ENCODE assay signal across 11 mouse cellular contexts in the genomic region with DNA sequence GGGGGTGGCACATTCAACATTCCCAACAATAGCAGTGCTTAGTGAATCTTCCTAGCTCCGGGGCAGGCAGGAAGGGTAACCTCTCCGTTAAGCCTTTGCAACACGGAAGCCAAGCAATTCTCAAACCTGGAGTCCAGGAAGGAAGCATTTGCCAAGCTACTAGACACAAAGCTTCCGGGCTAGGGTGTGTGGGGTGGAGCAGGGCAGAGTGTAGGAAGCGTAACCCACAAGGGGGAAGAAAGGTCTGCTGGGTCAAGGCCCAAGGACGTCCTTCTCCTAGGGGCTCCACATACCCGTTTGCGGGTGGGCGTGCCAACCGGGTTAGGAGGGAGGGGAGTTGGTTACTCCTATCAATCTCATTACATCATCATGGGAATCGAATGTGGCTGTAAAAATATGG. TPM values are rescaled to one million over a fixed set of nuclear protein-coding genes. Genes with fewer than 3 reads are reported as not detected.
DNase-seq lines count a peak whose midpoint lies in the region; ATAC-seq and TF ChIP-seq lines count a peak whose summit lies in the region.
"Not testable (repeated sequence)": the region's sequence is repeated elsewhere in the genome, so short reads cannot be mapped to it uniquely, and the experiment has no call there.
"Had no signal": no experiment of that assay in that cellular context is flagged by ENCODE, and none has a peak within 500 bp of the region (broad histone marks: within the 10 kb centered on the region; RNA-seq: fewer than 3 reads in every experiment).

No protein-coding gene starts in this region.

- peak; percentile 59 for ATAC-seq in CD4-positive, CD25-positive, alpha-beta regulatory T cell, adult 4 months
- ATAC-seq in kidney, postnatal 0 days (replicated peaks; ENCODE audit: low FRiP score, low read depth): not testable (repeated sequence)
- ATAC-seq in liver, postnatal 0 days: peak; percentile 41; the same call in 1 of the 2 replicates
- ATAC-seq in megakaryocyte, adult 5-6 weeks (ENCODE audit: poor library complexity, severe bottlenecking): peak; percentile 76

- not testable (repeated sequence) for H3K27ac ChIP-seq in embryonic facial prominence, embryonic 10.5 days (replicated peaks); heart, embryonic 10.5 days; kidney, postnatal 0 days; liver, postnatal 0 days (ENCODE audit: low read depth)

- H3K4me1 ChIP-seq in embryonic facial prominence, embryonic 10.5 days; heart, embryonic 10.5 days; kidney, postnatal 0 days (replicated peaks; ENCODE audit: insufficient read depth, low read length); liver, postnatal 0 days (ENCODE audit: insufficient read depth): not testable (repeated sequence)

- H3K4me3 ChIP-seq in embryonic facial prominence, embryonic 10.5 days; heart, embryonic 10.5 days; kidney, postnatal 0 days (replicated peaks; ENCODE audit: low read depth, low read length); liver, postnatal 0 days (ENCODE audit: low read depth, low read length): not testable (repeated sequence)

- not testable (repeated sequence) for H3K27me3 ChIP-seq in embryonic facial prominence, embryonic 10.5 days (replicated peaks; ENCODE audit: low read depth, poor library complexity, severe bottlenecking); heart, embryonic 10.5 days (ENCODE audit: insufficient read depth, poor library complexity, severe bottlenecking); kidney, postnatal 0 days (ENCODE audit: insufficient read depth, low read length); liver, postnatal 0 days (ENCODE audit: insufficient read depth, low read length); splenic B cell, adult 2 months (ENCODE audit: control insufficient read depth, insufficient read depth, low read length, poor library complexity, severe bottlenecking)

- not testable (repeated sequence) for TF ChIP-seq EP300 in liver, postnatal 0 days (IDR thresholded peaks at IDR 0.05; ENCODE audit: low read depth)

- 73% methylated on average over 10 of the region's 11 CpGs for WGBS in embryonic facial prominence, embryonic 10.5 days
- WGBS in heart, embryonic 10.5 days: 79% methylated on average over 6 of the region's 11 CpGs
- 65% methylated on average over 6 of the region's 11 CpGs for WGBS in kidney, postnatal 0 days
- 33% methylated on average over 5 of the region's 11 CpGs for WGBS in liver, postnatal 0 days (ENCODE audit: insufficient replicate concordance)

- not testable (repeated sequence) for H3K9ac ChIP-seq in kidney, postnatal 0 days (ENCODE audit: low read depth, low read length); liver, postnatal 0 days (replicated peaks)

- H3K9me3 ChIP-seq in embryonic facial prominence, embryonic 10.5 days; heart, embryonic 10.5 days; kidney, postnatal 0 days (replicated peaks; ENCODE audit: low read length); liver, postnatal 0 days (ENCODE audit: low read length): not testable (repeated sequence)

- not testable (repeated sequence) for H3K4me2 ChIP-seq in kidney, postnatal 0 days (ENCODE audit: low read length); liver, postnatal 0 days (ENCODE audit: low read depth, low read length)

- not testable (repeated sequence) for H3K36me3 ChIP-seq in embryonic facial prominence, embryonic 10.5 days (replicated peaks); heart, embryonic 10.5 days; kidney, postnatal 0 days (ENCODE audit: insufficient read depth, low read length); liver, postnatal 0 days (replicated peaks; ENCODE audit: insufficient read depth, low read length); splenic B cell, adult 2 months (ENCODE audit: control insufficient read depth, insufficient read depth, low read length, poor library complexity, severe bottlenecking)

- peak; percentile 5 for DNase-seq in embryonic facial prominence, embryonic 10.5 days (ENCODE audit: low spot score)
- peak; percentile 56 for DNase-seq in heart, embryonic 10.5 days (ENCODE audit: low spot score)
- DNase-seq in kidney, postnatal 0 days (ENCODE audit: low spot score): peak; percentile 29
- peak; percentile 18 for DNase-seq in liver, postnatal 0 days
- DNase-seq in splenic B cell, adult 2 months (ENCODE audit: low read depth, low spot score): peak; percentile 3

- not testable (repeated sequence) for TF ChIP-seq CTCF in kidney, postnatal 0 days (IDR thresholded peaks at IDR 0.05; ENCODE audit: low read depth); liver, postnatal 0 days (IDR thresholded peaks at IDR 0.05; ENCODE audit: low read depth)

RNA-seq across cellular contexts. Expression of a gene that starts 31.2 kb away (rescaled TPM):
- polyA plus RNA-seq in CD4-positive, CD25-positive, alpha-beta regulatory T cell, adult 4 months (2017; shearing (Covaris generic)): not detected
- 0.33 TPM in 1 of 2 replicates, not detected in the other for polyA plus RNA-seq in embryonic facial prominence, embryonic 10.5 days (2016; fragmentation: Nextera tagmentation; extraction: Ambion mirVana)
- polyA plus RNA-seq in heart, embryonic 10.5 days (2016; fragmentation: Nextera tagmentation; extraction: Ambion mirVana): 0.10 TPM in 1 of 2 replicates, not detected in the other
- polyA plus RNA-seq in kidney, postnatal 0 days (2015; fragmentation: Nextera tagmentation; extraction: Ambion mirVana): 0.62 and 0.89 TPM in 2 replicates
- not detected in 2 replicates for polyA plus RNA-seq in liver, postnatal 0 days (2015; fragmentation: Nextera tagmentation; extraction: Ambion mirVana)
- not detected in 2 replicates for total RNA-seq in megakaryocyte, adult 5-6 weeks (2015)
- not detected in 2 replicates for total RNA-seq in megakaryocyte, adult 5-6 weeks (2017)
- total RNA-seq: G1E; liver, adult 2 months had no signal
- polyA plus RNA-seq: erythroblast, embryonic 14.5 days; forebrain, embryonic 16.5 days; G1E had no signal

RNA-seq across cellular contexts. Expression of a gene that starts 31.5 kb away (rescaled TPM):
- 10 to 100 TPM; 42.6 to 47.1 TPM for polyA plus RNA-seq in CD4-positive, CD25-positive, alpha-beta regulatory T cell, adult 4 months (2017; shearing (Covaris generic))
- polyA plus RNA-seq in embryonic facial prominence, embryonic 10.5 days (2016; fragmentation: Nextera tagmentation; extraction: Ambion mirVana): 15.5 and 16.0 TPM in 2 replicates
- 25.0 and 30.2 TPM in 2 replicates for polyA plus RNA-seq in heart, embryonic 10.5 days (2016; fragmentation: Nextera tagmentation; extraction: Ambion mirVana)
- polyA plus RNA-seq in kidney, postnatal 0 days (2015; fragmentation: Nextera tagmentation; extraction: Ambion mirVana): 92.4 and 98.7 TPM in 2 replicates
- polyA plus RNA-seq in liver, postnatal 0 days (2015; fragmentation: Nextera tagmentation; extraction: Ambion mirVana): 27.0 and 28.8 TPM in 2 replicates
- 54.1 and 63.1 TPM in 2 replicates for total RNA-seq in megakaryocyte, adult 5-6 weeks (2015)
- 48.7 and 54.6 TPM in 2 replicates for total RNA-seq in megakaryocyte, adult 5-6 weeks (2017)

RNA-seq across cellular contexts. Expression of a gene that starts 48.9 kb away (rescaled TPM):
- 10 to 100 TPM; 24.8 to 27.1 TPM for polyA plus RNA-seq in CD4-positive, CD25-positive, alpha-beta regulatory T cell, adult 4 months (2017; shearing (Covaris generic))
- polyA plus RNA-seq in embryonic facial prominence, embryonic 10.5 days (2016; fragmentation: Nextera tagmentation; extraction: Ambion mirVana): 54.9 and 58.7 TPM in 2 replicates
- polyA plus RNA-seq in heart, embryonic 10.5 days (2016; fragmentation: Nextera tagmentation; extraction: Ambion mirVana): 24.9 and 30.8 TPM in 2 replicates
- polyA plus RNA-seq in kidney, postnatal 0 days (2015; fragmentation: Nextera tagmentation; extraction: Ambion mirVana): 28.7 and 33.1 TPM in 2 replicates
- polyA plus RNA-seq in liver, postnatal 0 days (2015; fragmentation: Nextera tagmentation; extraction: Ambion mirVana): 8.2 and 8.5 TPM in 2 replicates
- 18.0 and 25.5 TPM in 2 replicates for total RNA-seq in megakaryocyte, adult 5-6 weeks (2015)
- 23.4 and 29.7 TPM in 2 replicates for total RNA-seq in megakaryocyte, adult 5-6 weeks (2017)

Comparison
In these comparisons a context has a peak if more than half of its experiments do, and no peak if none do; other contexts are left out.
1. DNase-seq: peak in every context shown above with its lines; median percentile 56 in heart, embryonic 10.5 days; 29 in kidney, postnatal 0 days; 18 in liver, postnatal 0 days; 5 in embryonic facial prominence, embryonic 10.5 days; 3 in splenic B cell, adult 2 months.